Mouse (Mus musculus) liver, adult 2 months (tissue): Measurements from ENCODE around the gene Dgke. TPM values are rescaled to one million over a fixed set of nuclear protein-coding genes. Genes with fewer than 3 reads are reported as not detected.

Source experiments
- DNase-seq: peaks from one replicate; pipeline ENCODE4 v3.0.0-alpha.2; 2011; ENCODE audit warnings: low read depth, low spot score; ENCODE audit errors: extremely low read depth
- H3K27ac ChIP-seq: fragments of 200-500 bp; replicated peaks from 2 replicates; pipeline ENCODE4 v1.5.1; 2012; ENCODE audit warnings: low read depth, mild to moderate bottlenecking, control low read depth, inconsistent platforms, low read length; ENCODE audit not compliant: insufficient read depth
- H3K27me3 ChIP-seq: fragments of 200-500 bp; 2 replicates; pipeline ENCODE4 v1.6.1; 2012; ENCODE audit warnings: mild to moderate bottlenecking, moderate library complexity, low read length, inconsistent platforms; ENCODE audit not compliant: control insufficient read depth, insufficient read depth
- H3K36me3 ChIP-seq: fragments of 200-500 bp; 2 replicates; pipeline ENCODE4 v1.6.1; 2012; ENCODE audit warnings: low read length, inconsistent platforms; ENCODE audit not compliant: control insufficient read depth, insufficient read depth
- H3K4me1 ChIP-seq: fragments of 200-500 bp; 2 replicates; pipeline ENCODE4 v1.6.1; 2011; ENCODE audit warnings: low read length; ENCODE audit not compliant: control insufficient read depth, insufficient read depth
- H3K4me3 ChIP-seq: fragments of 200-500 bp; 2 replicates; pipeline ENCODE4 v1.5.1; 2011; ENCODE audit warnings: low read depth, mild to moderate bottlenecking, control low read depth, low read length, moderate library complexity; ENCODE audit not compliant: insufficient read depth
- H3K79me2 ChIP-seq: fragments of 200-500 bp; 2 replicates; pipeline ENCODE4 v1.6.1; 2012; ENCODE audit warnings: inconsistent platforms, mild to moderate bottlenecking, low read length, moderate library complexity; ENCODE audit not compliant: control insufficient read depth, insufficient read depth
- H3K9ac ChIP-seq: fragments of 200-500 bp; 2 replicates; pipeline ENCODE4 v1.6.1; 2012; ENCODE audit warnings: low read depth, mild to moderate bottlenecking, control low read depth, inconsistent platforms, low read length
- CTCF ChIP-seq: fragments of 200-500 bp; IDR thresholded peaks from 2 replicates; pipeline ENCODE4 v1.5.1; 2011; ENCODE audit warnings: low read depth, low read length, control low read depth
- POLR2A ChIP-seq: fragments of 200-500 bp; IDR thresholded peaks from 2 replicates; pipeline ENCODE4 v1.6.1; 2011; ENCODE audit warnings: low read length, control low read depth; ENCODE audit not compliant: insufficient read depth; ENCODE audit errors: extremely low read depth
- WGBS: fragments of 180-500 bp; shearing (Covaris S2); methylation state at CpG from one replicate; pipeline ENCODE4 v1.1.7; 2018; 5-methylcytosine and 5-hydroxymethylcytosine counted together
- polyA plus RNA-seq: library from polyadenylated mRNA; depleted of rRNA; stranded (reverse); fragments of >200 nt; gene quantifications from 2 replicates; pipeline ENCODE4 v1.2.3, GENCODE M21; 2012
- total RNA-seq: library from RNA; depleted of rRNA; stranded (reverse); fragments of >200 nt; gene quantifications from 2 replicates; pipeline ENCODE4 v1.2.3, GENCODE M21; 2014

The Dgke gene
- total and polyA plus RNA-seq, 2 experiments, result 0.69 to 0.74 TPM

- TF ChIP-seq CTCF (no peak), POLR2A (no peak)
- 55% methylated on average over 10 of the region's 10 CpGs for WGBS
- peaks cover 11% of the 10 kb centered on the region for H3K36me3 ChIP-seq
- no peaks in the 10 kb centered on the region for H3K79me2 ChIP-seq
- H3K4me3 ChIP-seq, result no peak overlapping the region
- H3K27ac ChIP-seq, result peak overlapping the region; percentile 42
- peaks cover 14% of the 10 kb centered on the region for H3K4me1 ChIP-seq
- peak; percentile 45 for DNase-seq
- H3K27me3 ChIP-seq, result no peaks in the 10 kb centered on the region
- H3K9ac ChIP-seq, result no peak overlapping the region
Observed at GRCm38 (mm10) chr11:89023477-89023876, 43.2 kb downstream of the Dgke start.

DNA sequence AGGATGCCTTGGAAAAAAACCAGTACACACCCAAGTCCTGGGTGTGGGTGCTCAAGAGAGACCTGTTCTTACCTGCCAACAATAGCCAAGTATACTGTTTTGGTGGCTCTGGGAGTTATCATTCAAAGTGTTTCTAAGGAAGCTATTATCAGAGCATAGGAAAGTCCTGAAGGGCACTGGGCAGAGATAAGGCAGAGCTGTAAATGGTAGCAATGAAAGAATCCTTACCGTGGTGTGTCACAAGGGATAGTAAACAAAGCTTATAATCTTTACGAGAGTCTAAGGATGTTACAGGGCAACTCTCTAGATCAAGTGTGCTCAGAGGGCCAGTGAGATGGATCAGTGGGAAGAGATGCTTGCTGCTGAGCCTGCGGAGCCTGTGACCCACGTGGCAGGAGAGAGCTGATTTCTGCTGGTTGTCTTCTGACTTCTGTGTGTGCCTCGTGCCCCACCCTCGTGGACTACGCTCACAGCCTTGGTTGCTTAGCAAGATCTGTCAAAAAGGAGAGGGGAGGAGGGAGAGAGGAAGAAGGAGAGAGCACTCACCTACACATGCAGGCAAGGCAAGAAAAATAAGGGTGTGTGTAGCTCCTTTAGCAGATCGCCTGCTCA, 44.4 kb downstream of the Dgke start:
- Histone ChIP-seq H3K4me3 (no peak overlapping the region), H3K27me3 (no peaks in the 10 kb centered on the region), H3K4me1 (peaks cover 14% of the 10 kb centered on the region), H3K36me3 (peaks cover 20% of the 10 kb centered on the region), H3K9ac (no peak overlapping the region), H3K79me2 (no peaks in the 10 kb centered on the region), H3K27ac (0 out of 2 replicates have a peak overlapping the region, but pooled peaks have one; percentile 5)
- no peak for TF ChIP-seq POLR2A
- TF ChIP-seq CTCF, result no peak
- DNase-seq, result no peak
- WGBS, result 63% methylated on average over 8 of the region's 8 CpGs

DNA sequence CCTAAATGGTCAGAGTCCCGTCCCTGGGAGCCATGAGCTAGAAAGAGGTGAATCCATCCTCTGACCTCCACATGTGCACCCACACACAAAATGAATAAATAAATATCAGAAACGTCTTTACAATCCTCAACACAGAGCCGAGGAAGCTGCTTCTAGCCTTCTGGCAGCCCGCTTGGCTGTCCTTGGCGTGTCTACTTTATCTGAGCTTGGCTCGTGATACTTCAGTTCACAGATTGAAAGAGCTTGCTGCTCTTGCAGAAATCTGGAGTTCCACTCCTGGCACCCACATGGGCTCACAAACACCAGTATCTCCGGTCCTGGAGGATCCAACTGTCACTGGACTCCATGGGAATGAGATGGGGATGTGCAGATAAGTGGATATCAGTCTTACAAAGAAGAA, 45.0 kb downstream of the Dgke start:
- no peak for DNase-seq
- no peaks in the 10 kb centered on the region for H3K27me3 ChIP-seq
- H3K27ac ChIP-seq, result peak overlapping the region; percentile 5; the same call in 1 of the 2 replicates
- H3K36me3 ChIP-seq, result peaks cover 24% of the 10 kb centered on the region
- TF ChIP-seq POLR2A, result no peak
- no peak for TF ChIP-seq CTCF
- H3K9ac ChIP-seq, result no peak overlapping the region
- H3K4me3 ChIP-seq, result no peak overlapping the region
- H3K79me2 ChIP-seq, result no peaks in the 10 kb centered on the region
- peaks cover 14% of the 10 kb centered on the region for H3K4me1 ChIP-seq
- 38% methylated on average over 7 of the region's 7 CpGs for WGBS

DNA sequence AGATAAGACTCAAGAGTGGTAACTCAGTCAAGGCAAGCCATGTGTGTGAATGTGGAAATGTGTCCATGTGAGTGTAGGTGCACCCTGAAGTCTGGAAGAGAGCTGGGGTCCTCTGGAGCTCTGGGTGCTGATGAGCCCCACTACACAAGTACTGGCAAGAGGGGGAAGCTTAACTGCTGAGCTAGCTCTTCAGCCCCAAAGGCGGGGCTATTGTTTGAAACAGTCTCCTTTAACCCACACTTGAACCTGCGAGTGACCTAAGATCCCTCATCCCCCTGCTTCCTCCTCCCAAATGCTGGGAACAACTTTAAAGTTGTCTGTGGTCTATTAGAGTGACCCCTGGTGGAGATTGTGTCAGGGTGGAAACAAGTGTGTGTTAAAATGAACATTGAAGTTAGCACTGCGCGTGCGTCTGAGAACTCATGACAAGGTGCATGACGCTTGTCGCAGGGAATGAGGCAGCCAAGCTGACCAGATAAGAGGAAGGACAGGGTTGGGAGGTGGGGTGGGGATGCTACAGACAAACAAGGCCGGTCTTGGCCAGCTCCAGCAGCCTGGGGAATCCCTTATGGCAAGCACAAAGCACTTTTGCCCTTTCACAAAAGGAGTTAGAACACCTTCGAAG, 45.9 kb downstream of the Dgke start:
- H3K9ac ChIP-seq, result no peak overlapping the region
- DNase-seq, result peak; percentile 53
- H3K4me3 ChIP-seq, result no peak overlapping the region
- TF ChIP-seq CTCF (peak; percentile 22; the same call in 1 of the 2 replicates), POLR2A (no peak)
- peaks cover 32% of the 10 kb centered on the region for H3K36me3 ChIP-seq
- H3K4me1 ChIP-seq, result peaks cover 14% of the 10 kb centered on the region
- H3K79me2 ChIP-seq, result 0 out of 2 replicates have a peak, but pooled peaks cover under 1% of the 10 kb centered on the region
- no peaks in the 10 kb centered on the region for H3K27me3 ChIP-seq
- 0 out of 2 replicates have a peak overlapping the region, but pooled peaks have one; percentile 13 for H3K27ac ChIP-seq
- 62% methylated on average over 9 of the region's 9 CpGs for WGBS

- DNase-seq, result no peak
- Histone ChIP-seq H3K9ac (no peak overlapping the region), H3K27ac (no peak overlapping the region), H3K27me3 (no peaks in the 10 kb centered on the region), H3K4me3 (no peak overlapping the region), H3K36me3 (peaks cover 61% of the 10 kb centered on the region), H3K4me1 (peaks cover 8% of the 10 kb centered on the region; the same call in 1 of the 2 replicates), H3K79me2 (peaks cover 10% of the 10 kb centered on the region; the same call in 1 of the 2 replicates)
- TF ChIP-seq CTCF, result no peak
- no peak for TF ChIP-seq POLR2A
- 49% methylated on average over 9 of the region's 9 CpGs for WGBS
Observed at GRCm38 (mm10) chr11:89017514-89018182, 49.0 kb downstream of the Dgke start.
